Mouse (Mus musculus) right cerebral cortex, postnatal 25 days (tissue): Measurements from ENCODE around the gene Cdkl4.
A peak's percentile ranks its signal among the peaks of the same experiment; 100 is the strongest.
"Not testable (repeated sequence)": the region's sequence is repeated elsewhere in the genome, so short reads cannot be mapped to it uniquely, and the experiment has no call there.

Experiments used
- DNase-seq: peaks from one replicate; pipeline ENCODE4 v3.0.0; 2022

The Cdkl4 gene

DNA sequence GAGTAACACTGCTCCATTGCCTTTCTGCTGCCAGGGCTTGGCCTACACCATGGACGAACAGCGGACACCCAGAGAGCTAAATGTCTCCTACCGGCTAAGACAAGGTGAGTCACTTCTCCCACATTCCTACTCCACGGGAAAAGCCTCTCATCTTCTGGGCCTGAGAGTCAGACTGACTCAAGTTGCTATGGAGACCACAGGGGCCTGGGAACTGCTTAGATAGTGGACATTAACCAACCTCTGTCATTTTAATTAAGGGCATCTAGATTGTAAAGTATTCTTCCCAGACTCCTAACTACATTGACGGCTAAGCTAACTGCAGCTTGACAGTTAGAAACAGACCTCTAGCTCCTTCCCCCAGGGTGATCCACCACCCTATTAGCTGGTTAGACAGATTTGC lies 14.8 kb downstream of the Cdkl4 start:
- no peak for DNase-seq

GRCm38 (mm10) chr17:80560669-80561401 lies 16.8 kb downstream of the Cdkl4 start:
- DNase-seq = peak; percentile 63

- DNase-seq = no peak
Measured at GRCm38 (mm10) chr17:80559745-80560144, 17.9 kb downstream of the Cdkl4 start.

DNA sequence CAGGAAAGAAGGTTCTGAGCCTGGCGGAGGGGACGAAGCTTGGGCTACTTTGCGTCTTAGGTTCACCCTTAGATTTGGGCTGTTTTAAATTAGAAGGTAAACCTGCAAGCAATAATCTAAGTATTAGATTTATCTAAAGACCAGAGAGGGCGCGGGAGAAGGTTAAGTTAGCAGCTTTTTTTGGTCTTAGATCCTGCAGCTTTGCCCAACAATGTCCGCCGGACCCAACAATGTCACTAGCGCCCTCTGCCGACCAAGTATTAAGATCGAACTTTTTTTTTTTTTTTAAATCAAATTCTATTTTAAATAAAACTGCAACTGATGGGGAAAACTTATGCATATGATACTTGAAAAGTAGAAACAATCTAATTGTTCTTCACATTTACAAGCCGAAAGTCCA lies 18.6 kb downstream of the Cdkl4 start:
- no peak for DNase-seq

DNA sequence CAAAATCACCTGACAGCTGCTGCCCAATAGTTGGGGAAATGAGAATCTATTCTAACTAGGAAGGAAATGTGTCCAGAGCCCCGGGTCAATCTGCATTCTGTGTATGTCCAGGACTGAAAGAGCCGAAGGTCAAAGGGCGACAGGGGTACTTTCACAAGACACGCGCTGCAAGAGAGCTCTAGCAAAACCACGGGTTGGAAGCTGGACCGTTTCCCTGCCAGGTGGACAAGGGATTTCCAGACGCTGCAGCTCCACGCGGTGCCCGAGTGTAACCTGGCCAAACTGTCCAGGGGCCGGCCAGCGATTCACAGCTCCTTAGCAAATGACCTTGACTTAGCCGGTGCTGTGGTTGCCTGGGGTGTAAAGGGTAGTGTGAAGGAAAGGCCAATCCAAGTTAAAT lies 19.0 kb downstream of the Cdkl4 start:
- no peak for DNase-seq

DNA sequence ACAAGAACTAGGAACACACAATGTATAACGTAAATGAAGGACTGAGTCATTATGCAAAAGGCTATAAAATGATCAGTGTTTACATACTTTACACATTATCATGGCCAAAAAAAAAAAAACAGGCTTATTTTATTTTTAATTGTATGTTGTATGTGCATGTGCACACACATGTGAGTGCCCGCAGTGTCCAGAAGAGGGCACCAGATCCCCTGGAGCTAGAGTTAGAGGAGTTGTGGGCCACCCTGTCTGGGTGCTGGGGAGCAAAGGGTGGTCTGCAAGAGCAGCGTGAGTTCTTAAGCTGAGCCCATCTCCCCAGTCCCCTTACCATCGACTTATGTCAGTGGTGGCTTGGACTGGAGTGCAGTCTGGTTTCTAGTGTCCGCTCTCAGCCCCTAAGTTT lies 20.2 kb downstream of the Cdkl4 start:
- DNase-seq = no peak

DNA sequence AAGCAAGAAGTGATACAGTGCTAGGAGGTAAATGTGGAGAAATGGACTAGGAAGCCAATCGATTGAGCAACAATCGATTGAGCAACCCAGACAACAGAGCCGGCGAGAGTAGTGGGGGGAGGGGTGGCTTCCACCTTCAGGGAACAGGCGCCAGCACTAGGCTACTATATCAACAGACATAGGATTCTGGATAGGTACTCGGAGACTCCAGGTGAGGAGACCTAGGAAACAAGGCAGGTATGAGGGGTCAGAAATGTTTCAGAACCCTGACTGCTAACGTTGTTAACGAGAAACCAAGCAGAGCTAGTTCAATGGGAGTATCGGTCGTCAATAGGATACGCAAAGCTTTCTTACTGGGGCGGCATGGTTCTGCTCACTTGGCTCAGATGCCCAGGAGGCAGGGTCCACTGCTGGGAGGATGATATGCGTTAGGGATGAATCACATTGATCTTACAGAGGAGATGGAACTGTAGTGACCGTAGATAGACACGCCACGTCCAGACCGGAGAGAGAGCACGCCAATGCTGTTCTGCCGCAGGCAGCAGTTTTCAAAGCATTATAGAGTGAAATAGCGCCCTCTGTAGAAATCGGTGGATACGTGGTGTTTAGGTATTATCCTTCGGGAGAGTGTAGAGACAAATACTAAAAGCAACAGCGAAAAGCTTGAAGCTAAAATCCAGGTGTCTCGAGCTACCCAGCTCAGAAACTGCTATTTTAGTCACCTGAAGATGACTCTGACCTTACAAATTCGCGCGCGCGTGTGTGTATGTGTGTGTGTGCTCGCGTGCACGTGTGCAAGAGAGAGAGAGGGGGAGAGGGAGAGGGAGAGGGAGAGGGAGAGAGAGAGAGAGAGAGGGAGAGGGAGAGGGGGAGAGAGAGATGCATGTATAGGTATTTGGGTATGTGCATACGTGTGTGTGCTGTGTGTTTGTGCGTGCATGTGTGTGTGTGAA lies 24.0 kb downstream of the Cdkl4 start:
- DNase-seq = peak; percentile 65

GRCm38 (mm10) chr17:80552653-80553052 lies 25.0 kb downstream of the Cdkl4 start:
- DNase-seq = no peak

GRCm38 (mm10) chr17:80550981-80551380 lies 26.6 kb downstream of the Cdkl4 start:
- no peak for DNase-seq

DNA sequence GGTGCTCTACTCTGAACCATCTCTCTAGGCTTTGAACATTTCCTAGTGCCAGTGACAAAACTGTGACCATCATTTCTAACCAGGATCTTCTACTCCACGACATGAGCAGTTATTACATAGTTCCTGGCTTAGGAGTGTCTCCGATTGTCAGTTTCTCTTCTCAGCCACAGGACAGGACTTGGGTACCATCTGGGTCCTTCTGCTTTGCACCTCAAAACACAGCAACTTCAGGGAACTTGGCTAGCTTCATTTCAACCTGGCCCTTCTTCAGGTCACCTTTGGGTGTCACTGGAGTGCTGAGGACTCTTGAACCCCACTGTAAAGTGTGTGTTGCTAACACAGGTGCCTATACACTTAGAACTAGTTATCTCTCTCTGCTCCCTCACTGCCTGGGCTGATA lies 30.8 kb downstream of the Cdkl4 start:
- DNase-seq = no peak

GRCm38 (mm10) chr17:80546227-80546626 lies 31.4 kb downstream of the Cdkl4 start:
- no peak for DNase-seq

GRCm38 (mm10) chr17:80543646-80544045 lies 34.0 kb downstream of the Cdkl4 start:
- peak; percentile 18 for DNase-seq

- no peak for DNase-seq
Measured at GRCm38 (mm10) chr17:80537136-80537535, 40.5 kb downstream of the Cdkl4 start.

- DNase-seq = no peak
Measured at GRCm38 (mm10) chr17:80535633-80536032, 42.0 kb downstream of the Cdkl4 start.

GRCm38 (mm10) chr17:80531351-80531750 lies 46.3 kb downstream of the Cdkl4 start:
- not testable (repeated sequence) for DNase-seq

DNA sequence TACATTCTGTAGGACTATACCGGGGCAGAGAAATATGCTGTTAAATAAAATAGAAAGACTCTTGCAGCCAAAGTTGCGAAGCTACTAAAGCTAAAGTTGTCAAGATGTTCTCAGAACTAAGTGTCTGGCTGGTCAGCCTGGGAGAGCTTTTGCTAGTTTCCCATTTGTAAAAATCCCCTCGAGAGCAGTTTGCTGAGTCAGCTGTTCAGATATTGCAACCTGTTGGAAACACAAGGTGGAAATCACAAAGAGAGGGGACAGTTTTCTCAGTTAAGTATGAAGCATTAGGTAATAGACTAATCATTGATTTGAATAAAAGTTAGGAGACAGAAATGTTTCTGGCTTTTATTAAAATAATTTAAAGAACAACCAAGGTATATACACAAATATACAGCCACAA lies 54.4 kb downstream of the Cdkl4 start:
- no peak for DNase-seq

DNA sequence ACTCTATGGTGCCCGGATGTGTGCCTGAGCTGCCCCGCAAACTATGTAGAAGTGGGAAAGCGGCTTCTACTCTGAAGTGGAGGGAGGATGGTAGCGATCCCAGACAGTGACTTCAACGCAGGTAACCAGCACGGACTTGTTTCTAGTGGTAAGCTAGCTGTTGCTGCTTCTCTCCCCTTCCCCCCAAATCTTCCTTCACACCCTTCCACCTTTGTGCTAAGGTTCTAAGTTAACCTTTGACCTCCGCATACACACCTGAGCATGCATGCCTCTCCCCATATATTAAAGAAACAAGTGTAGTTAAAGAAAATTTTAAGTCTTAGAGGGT lies 55.4 kb downstream of the Cdkl4 start:
- DNase-seq = no peak

- no peak for DNase-seq
Measured at GRCm38 (mm10) chr17:80521521-80522228, 55.9 kb downstream of the Cdkl4 start.

GRCm38 (mm10) chr17:80520537-80520936 lies 57.1 kb downstream of the Cdkl4 start:
- DNase-seq = no peak

- DNase-seq = no peak
Measured at GRCm38 (mm10) chr17:80518811-80519210, 58.8 kb downstream of the Cdkl4 start.

GRCm38 (mm10) chr17:80517244-80517643 lies 60.4 kb downstream of the Cdkl4 start:
- DNase-seq = no peak

GRCm38 (mm10) chr17:80515956-80516355 lies 61.7 kb downstream of the Cdkl4 start:
- DNase-seq = no peak

DNA sequence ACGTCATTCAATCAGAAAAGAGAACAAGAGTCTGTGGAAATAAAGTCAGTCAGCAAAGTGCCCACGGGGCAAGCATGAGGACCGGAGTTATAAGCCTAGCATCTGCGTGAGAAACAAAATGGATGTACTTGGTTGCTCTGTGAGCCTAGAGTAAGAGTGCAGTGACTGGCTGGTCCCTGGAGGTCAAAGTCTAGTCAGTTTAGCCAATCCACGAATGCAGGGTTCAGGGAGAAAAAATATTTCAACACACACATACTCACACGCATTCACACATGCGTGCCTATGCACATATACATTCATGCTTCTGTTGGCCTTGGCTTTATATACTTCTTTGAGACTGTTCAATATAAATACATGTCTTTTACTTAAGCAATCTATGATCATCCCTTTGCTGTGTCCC lies 62.1 kb downstream of the Cdkl4 start:
- no peak for DNase-seq

GRCm38 (mm10) chr17:80513766-80514165 lies 63.8 kb downstream of the Cdkl4 start:
- no peak for DNase-seq
